Mouse (Mus musculus): ENCODE results near the gene 2410015M20Rik. TPM values are rescaled to one million over a fixed set of nuclear protein-coding genes. Genes with fewer than 3 reads are reported as not detected.

Gene 2410015M20Rik
- total and polyA plus RNA-seq, 3 experiments: 274 to 334 TPM; not detected in 1

- Histone ChIP-seq H3K9ac (ENCODE audit: control insufficient read depth, low read depth, low read length, poor library complexity, severe bottlenecking) (no peak overlapping the region), H3K9me3 (replicated peaks; ENCODE audit: insufficient read depth, low read length) (no peaks in the 10 kb centered on the region), H3K27ac (ENCODE audit: control insufficient read depth, low read depth, low read length) (no peak overlapping the region), H3K36me3 (ENCODE audit: control insufficient read depth in 1 of 2, insufficient read depth in 2 of 2, low read length in 2 of 2) (peaks cover 4 to 21% of the 10 kb centered on the region in 2 experiments), H3K4me1 (ENCODE audit: control insufficient read depth in 1 of 2, insufficient read depth in 2 of 2, low read length in 2 of 2) (no peaks in the 10 kb centered on the region; a peak in 1 of 4 replicates), H3K79me2 (ENCODE audit: control insufficient read depth, insufficient read depth, low read length, poor library complexity) (peaks cover 13% of the 10 kb centered on the region), H3K27me3 (ENCODE audit: control insufficient read depth in 1 of 2, insufficient read depth in 2 of 2, low read length in 2 of 2) (no peaks in the 10 kb centered on the region), H3K4me3 (ENCODE audit: control insufficient read depth in 1 of 2, insufficient read depth in 1 of 2, low read depth in 2 of 2, low read length in 2 of 2) (no peak overlapping the region)
- peak; percentile 29; the same call in 1 of the 2 replicates for TF ChIP-seq ZMIZ1 (IDR thresholded peaks at IDR 0.05; ENCODE audit: low read depth, low read length)
- no peak for TF ChIP-seq MAZ (IDR thresholded peaks at IDR 0.05; ENCODE audit: low read depth, low read length)
- no peak for DNase-seq (ENCODE audit: low read depth, low spot score)
These were observed 5.5 kb downstream of the 2410015M20Rik start for GRCm38 (mm10) chr17:56604070-56604380.

- Histone ChIP-seq H3K4me1 (ENCODE audit: control insufficient read depth in 1 of 2, insufficient read depth in 2 of 2, low read length in 2 of 2) (no peaks in the 10 kb centered on the region; a peak in 1 of 4 replicates), H3K9ac (ENCODE audit: control insufficient read depth, low read depth, low read length, poor library complexity, severe bottlenecking) (no peak overlapping the region)
These were observed 6.1 kb downstream of the 2410015M20Rik start for GRCm38 (mm10) chr17:56603186-56604069.

GRCm38 (mm10) chr17:56593527-56594271, 15.9 kb downstream of the 2410015M20Rik start:
- H3K79me2 ChIP-seq (ENCODE audit: control insufficient read depth, insufficient read depth, low read length, poor library complexity): peaks cover 25% of the 10 kb centered on the region
- no peaks in the 10 kb centered on the region for H3K4me1 ChIP-seq (ENCODE audit: control insufficient read depth in 1 of 2, insufficient read depth in 2 of 2, low read length in 2 of 2)
- TF ChIP-seq E2F4 (IDR thresholded peaks at IDR 0.05; ENCODE audit: borderline replicate concordance, low read depth, low read length) (no peak), USF1 (IDR thresholded peaks at IDR 0.05; ENCODE audit: low read depth, low read length) (no peak), POLR2AphosphoS5 (IDR thresholded peaks at IDR 0.05; ENCODE audit: borderline replicate concordance, low read depth, low read length) (no peak), ETS1 (IDR thresholded peaks at IDR 0.05; ENCODE audit: low read depth, low read length) (no peak), ELF1 (IDR thresholded peaks at IDR 0.05; ENCODE audit: low read depth, low read length) (no peak), TAL1 (IDR thresholded peaks at IDR 0.05; ENCODE audit: low read length) (no peak), CTCF (IDR thresholded peaks at IDR 0.05 in 2 of 3, conservative IDR thresholded peaks at IDR 0.05 in 1 of 3; ENCODE audit: control insufficient read depth in 1 of 3, insufficient read depth in 1 of 3, low read depth in 2 of 3, low read length in 3 of 3, poor library complexity in 1 of 3, severe bottlenecking in 1 of 3) (no peak), ZNF384 (IDR thresholded peaks at IDR 0.05; ENCODE audit: low read depth, low read length) (no peak), JUND (IDR thresholded peaks at IDR 0.05; ENCODE audit: low read depth, low read length) (no peak), RAD21 (IDR thresholded peaks at IDR 0.05; ENCODE audit: low read depth, low read length) (no peak), HCFC1 (IDR thresholded peaks at IDR 0.05; ENCODE audit: low read depth, low read length) (no peak), MAFK (IDR thresholded peaks at IDR 0.05; ENCODE audit: borderline replicate concordance, low read depth, low read length) (no peak), SIN3A (IDR thresholded peaks at IDR 0.05; ENCODE audit: low read length) (no peak), USF2 (IDR thresholded peaks at IDR 0.05; ENCODE audit: borderline replicate concordance in 1 of 2, insufficient read depth in 1 of 2, low read depth in 1 of 2, low read length in 2 of 2) (no peak), GATA1 (IDR thresholded peaks at IDR 0.05; ENCODE audit: low read depth, low read length) (no peak), KAT2A (conservative IDR thresholded peaks at IDR 0.05; ENCODE audit: low read depth, low read length) (no peak), MXI1 (IDR thresholded peaks at IDR 0.05; ENCODE audit: low read depth, low read length) (no peak), POLR2A (IDR thresholded peaks at IDR 0.05; ENCODE audit: control insufficient read depth in 1 of 2, insufficient read depth in 1 of 2, low read depth in 1 of 2, low read length in 2 of 2, poor library complexity in 1 of 2) (no peak)
- no peak overlapping the region for H3K4me3 ChIP-seq (ENCODE audit: control insufficient read depth in 1 of 2, insufficient read depth in 1 of 2, low read depth in 2 of 2, low read length in 2 of 2)
- no peaks in the 10 kb centered on the region for H3K9me3 ChIP-seq (replicated peaks; ENCODE audit: insufficient read depth, low read length)
- DNase-seq (ENCODE audit: low read depth, low spot score): no peak
- no peak overlapping the region for H3K9ac ChIP-seq (ENCODE audit: control insufficient read depth, low read depth, low read length, poor library complexity, severe bottlenecking)
- no peaks in the 10 kb centered on the region for H3K27me3 ChIP-seq (ENCODE audit: control insufficient read depth in 1 of 2, insufficient read depth in 2 of 2, low read length in 2 of 2)
- peaks cover 0 to 26% of the 10 kb centered on the region in 2 experiments; a peak in 2 of 4 replicates for H3K36me3 ChIP-seq (ENCODE audit: control insufficient read depth in 1 of 2, insufficient read depth in 2 of 2, low read length in 2 of 2)
- no peak overlapping the region for H3K27ac ChIP-seq (ENCODE audit: control insufficient read depth, low read depth, low read length)

More at GRCm38 (mm10) chr17:56603186-56604069, 6.1 kb downstream of the 2410015M20Rik start:
- TF ChIP-seq POLR2A (IDR thresholded peaks at IDR 0.05; ENCODE audit: control insufficient read depth in 1 of 2, insufficient read depth in 1 of 2, low read depth in 1 of 2, low read length in 2 of 2, poor library complexity in 1 of 2): 0 out of 4 replicates have a peak, but pooled peaks of 1 of the 2 experiments have one; percentile 23
- TF ChIP-seq MAFK (IDR thresholded peaks at IDR 0.05; ENCODE audit: borderline replicate concordance, low read depth, low read length): no peak
- no peak for TF ChIP-seq SIN3A (IDR thresholded peaks at IDR 0.05; ENCODE audit: low read length)
- 0 out of 2 replicates have a peak, but pooled peaks have one; percentile 1 for TF ChIP-seq POLR2AphosphoS2 (IDR thresholded peaks at IDR 0.05; ENCODE audit: low read length)
- Histone ChIP-seq H3K9me3 (replicated peaks; ENCODE audit: insufficient read depth, low read length) (no peaks in the 10 kb centered on the region), H3K79me2 (ENCODE audit: control insufficient read depth, insufficient read depth, low read length, poor library complexity) (peaks cover 7% of the 10 kb centered on the region), H3K36me3 (ENCODE audit: control insufficient read depth in 1 of 2, insufficient read depth in 2 of 2, low read length in 2 of 2) (peaks cover 3 to 21% of the 10 kb centered on the region in 2 experiments), H3K27me3 (ENCODE audit: control insufficient read depth in 1 of 2, insufficient read depth in 2 of 2, low read length in 2 of 2) (no peaks in the 10 kb centered on the region), H3K27ac (ENCODE audit: control insufficient read depth, low read depth, low read length) (no peak overlapping the region), H3K4me3 (ENCODE audit: control insufficient read depth in 1 of 2, insufficient read depth in 1 of 2, low read depth in 2 of 2, low read length in 2 of 2) (no peak overlapping the region)
- no peak for DNase-seq (ENCODE audit: low read depth, low spot score)

Data from MEL (cell line).